Mouse (Mus musculus) heart, embryonic 11.5 days (tissue): Measurements from ENCODE around the gene St3gal2. TPM values are rescaled to one million over a fixed set of nuclear protein-coding genes. Genes with fewer than 3 reads are reported as not detected.
"Not testable (repeated sequence)": the region's sequence is repeated elsewhere in the genome, so short reads cannot be mapped to it uniquely, and the experiment has no call there.

ENCODE experiments used
- ATAC-seq: fragments of 200-750 bp; cut with Nextera tagmentation; replicated peaks from 2 replicates; pipeline ENCODE4 v1.8.0; 2017; ENCODE audit warnings: moderate library complexity; ENCODE audit not compliant: insufficient number of reproducible peaks, low FRiP score, low TSS enrichment
- H3K27ac ChIP-seq: fragments of 300-500 bp; sonication (generic); 2 replicates; pipeline ENCODE4 v1.5.1; 2014; ENCODE audit warnings: mild to moderate bottlenecking, low read depth, low read length
- H3K27me3 ChIP-seq: fragments of 300-500 bp; sonication (generic); 2 replicates; pipeline ENCODE4 v1.6.1; 2014; ENCODE audit warnings: mild to moderate bottlenecking, low read length, mixed read lengths; ENCODE audit not compliant: control insufficient read depth, insufficient read depth
- H3K36me3 ChIP-seq: fragments of 300-500 bp; sonication (generic); 2 replicates; pipeline ENCODE4 v1.6.1; 2014; ENCODE audit warnings: mild to moderate bottlenecking, low read length, moderate library complexity, mixed read lengths; ENCODE audit not compliant: control insufficient read depth, insufficient read depth
- H3K4me1 ChIP-seq: fragments of 300-500 bp; sonication (generic); 2 replicates; pipeline ENCODE4 v1.6.1; 2014; ENCODE audit warnings: low read length; ENCODE audit not compliant: control insufficient read depth, insufficient read depth
- H3K4me2 ChIP-seq: fragments of 300-500 bp; sonication (generic); 2 replicates; pipeline ENCODE4 v1.6.1; 2014; ENCODE audit warnings: mild to moderate bottlenecking, moderate library complexity
- H3K4me3 ChIP-seq: fragments of 300-500 bp; sonication (generic); 2 replicates; pipeline ENCODE4 v1.5.1; 2014; ENCODE audit warnings: low read depth, low read length
- H3K9ac ChIP-seq: fragments of 300-500 bp; sonication (generic); 2 replicates; pipeline ENCODE4 v1.6.1; 2014; ENCODE audit warnings: mild to moderate bottlenecking, low read depth, low read length, moderate library complexity
- H3K9me3 ChIP-seq: fragments of 300-500 bp; sonication (generic); replicated peaks from 2 replicates; pipeline ENCODE4 v1.6.1; 2016; ENCODE audit warnings: low read length; ENCODE audit not compliant: control insufficient read depth
- WGBS: fragments of 180-500 bp; shearing (Covaris S2); extraction: QIAGEN DNeasy Blood & Tissue Kit; methylation state at CpG from one replicate; pipeline ENCODE4 v1.1.7; 2014; ENCODE audit not compliant: insufficient replicate concordance; 5-methylcytosine and 5-hydroxymethylcytosine counted together
- polyA plus RNA-seq: library from polyadenylated mRNA; unstranded; fragments of >200 nt; fragmentation: Nextera tagmentation; extraction: Ambion mirVana; gene quantifications from 2 replicates; pipeline ENCODE4 v1.2.1, GENCODE M21; 2014

The St3gal2 gene
- polyA plus RNA-seq, 1 experiment from 2014 or later: 11.9 TPM

DNA sequence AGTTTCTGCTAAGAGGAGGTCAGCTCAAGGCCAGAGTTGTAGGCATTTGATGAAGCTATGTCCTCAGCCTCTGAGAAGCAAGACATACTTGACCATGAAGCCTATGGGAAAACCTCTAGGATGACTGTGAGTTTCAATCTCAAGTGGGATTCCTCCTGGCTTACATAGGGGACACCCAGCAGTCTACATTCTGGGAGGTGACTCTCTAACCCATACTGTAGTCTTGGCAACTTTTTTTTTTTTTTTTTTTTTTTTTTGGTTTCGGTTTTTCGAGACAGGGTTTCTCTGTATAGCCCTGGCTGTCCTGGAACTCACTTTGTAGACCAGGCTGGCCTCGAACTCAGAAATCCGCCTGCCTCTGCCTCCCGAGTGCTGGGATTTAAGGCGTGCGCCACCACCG is 9.9 kb downstream of the St3gal2 start:
- H3K27me3 ChIP-seq, H3K27ac ChIP-seq, H3K9me3 ChIP-seq, H3K4me3 ChIP-seq, ATAC-seq, H3K4me2 ChIP-seq, H3K36me3 ChIP-seq, H3K9ac ChIP-seq: not testable (repeated sequence)
- WGBS: 94% methylated on average over 6 of the region's 8 CpGs
- H3K4me1 ChIP-seq: peaks cover 41% of the 10 kb centered on the region

DNA sequence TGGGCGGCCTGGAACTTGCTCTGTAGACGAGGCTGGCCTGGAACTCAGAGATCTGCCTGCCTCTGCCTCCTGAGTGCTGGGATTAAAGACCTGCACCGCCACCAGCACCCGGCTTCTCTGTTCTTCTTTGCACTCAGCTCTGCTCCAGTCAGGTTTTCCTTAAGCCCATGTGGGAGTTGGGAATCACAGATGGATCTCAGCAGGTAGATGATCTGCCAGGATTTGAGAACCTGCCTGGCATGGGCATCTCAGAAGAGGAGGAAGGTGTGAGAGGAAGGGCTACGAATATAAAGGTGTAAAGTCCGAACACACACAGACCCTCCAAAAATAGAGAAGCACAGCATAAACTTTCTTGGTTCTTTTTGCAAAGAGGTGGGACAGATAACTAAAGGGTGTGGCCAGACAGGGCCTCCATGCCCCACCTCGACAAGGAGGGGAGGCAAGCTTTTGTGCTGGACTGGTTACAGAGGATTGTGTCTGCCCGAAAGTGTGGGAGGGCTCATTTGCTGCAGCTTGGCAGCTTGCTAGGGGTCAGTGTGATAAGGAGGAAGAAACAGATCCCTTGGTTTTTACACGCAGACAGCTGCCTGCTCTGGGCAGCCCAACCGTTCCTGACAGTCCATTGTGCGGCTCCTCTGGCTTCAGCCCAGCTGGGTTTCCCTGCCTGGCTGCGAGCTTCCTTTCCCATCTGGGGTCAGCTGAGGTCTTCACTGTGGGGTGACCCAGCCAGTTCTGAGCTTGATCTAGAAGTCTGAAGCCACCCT is 11.6 kb downstream of the St3gal2 start:
- H3K36me3 ChIP-seq: no peaks in the 10 kb centered on the region
- peak overlapping the region; percentile 40 for H3K4me2 ChIP-seq
- H3K27me3 ChIP-seq: no peaks in the 10 kb centered on the region
- peak overlapping the region; percentile 41 for H3K27ac ChIP-seq
- H3K4me3 ChIP-seq: no peak overlapping the region
- no peak overlapping the region for H3K9ac ChIP-seq
- peaks cover 38% of the 10 kb centered on the region for H3K4me1 ChIP-seq
- peak; percentile 77 for ATAC-seq
- 44% methylated on average over 12 of the region's 12 CpGs for WGBS
- no peaks in the 10 kb centered on the region for H3K9me3 ChIP-seq

DNA sequence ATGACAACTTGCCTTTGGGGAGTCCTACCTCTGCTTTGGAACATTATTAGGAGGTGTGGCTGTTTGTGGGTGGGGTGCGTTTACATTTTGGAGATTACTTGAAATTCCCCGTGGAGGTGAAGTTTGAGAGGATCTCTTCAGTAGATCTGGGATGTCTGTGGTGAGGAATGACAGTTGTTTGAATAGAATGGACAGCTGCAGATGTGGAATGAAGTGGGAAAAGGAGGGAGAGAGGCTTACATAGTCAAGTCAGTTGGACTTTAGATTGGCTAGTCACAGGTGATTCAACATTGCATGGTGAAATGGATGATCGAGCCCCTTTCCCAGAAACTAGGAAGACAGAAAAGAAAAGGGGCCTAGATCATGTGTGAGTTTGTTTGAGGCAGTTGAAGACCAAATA is 12.7 kb downstream of the St3gal2 start:
- peak overlapping the region; percentile 40 for H3K4me2 ChIP-seq
- no peaks in the 10 kb centered on the region for H3K27me3 ChIP-seq
- no peak overlapping the region for H3K4me3 ChIP-seq
- H3K36me3 ChIP-seq: no peaks in the 10 kb centered on the region
- no peaks in the 10 kb centered on the region for H3K9me3 ChIP-seq
- ATAC-seq: no peak
- WGBS: 68% methylated on average over 3 of the region's 3 CpGs
- H3K27ac ChIP-seq: no peak overlapping the region
- peaks cover 32% of the 10 kb centered on the region for H3K4me1 ChIP-seq
- no peak overlapping the region for H3K9ac ChIP-seq

DNA sequence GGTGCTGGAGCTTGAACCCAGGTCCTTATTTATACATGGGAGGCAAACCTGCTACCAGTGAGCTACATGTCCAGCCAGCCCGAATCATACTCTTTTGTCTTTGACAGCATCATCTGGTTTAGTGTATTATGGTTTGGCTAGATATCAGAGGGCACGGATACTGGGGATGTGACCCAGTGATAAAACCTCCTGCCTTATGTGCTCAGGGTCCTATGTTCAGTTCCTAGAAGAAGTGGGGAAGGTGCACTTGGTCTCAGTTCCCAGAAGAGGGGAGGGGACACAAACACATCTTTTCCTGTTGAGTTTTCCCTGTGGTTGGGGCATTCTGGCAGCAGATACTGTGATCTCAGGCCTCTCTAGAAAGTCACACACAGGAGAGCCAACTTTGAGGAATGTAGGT is 13.6 kb downstream of the St3gal2 start:
- 75% methylated on average over 2 of the region's 2 CpGs for WGBS
- H3K4me3 ChIP-seq: no peak overlapping the region
- H3K27ac ChIP-seq: no peak overlapping the region
- no peak overlapping the region for H3K4me2 ChIP-seq
- H3K9ac ChIP-seq: no peak overlapping the region; the same call in 1 of the 2 replicates
- no peak for ATAC-seq
- H3K36me3 ChIP-seq: no peaks in the 10 kb centered on the region
- H3K9me3 ChIP-seq: no peaks in the 10 kb centered on the region
- no peaks in the 10 kb centered on the region for H3K27me3 ChIP-seq
- H3K4me1 ChIP-seq: peaks cover 30% of the 10 kb centered on the region

DNA sequence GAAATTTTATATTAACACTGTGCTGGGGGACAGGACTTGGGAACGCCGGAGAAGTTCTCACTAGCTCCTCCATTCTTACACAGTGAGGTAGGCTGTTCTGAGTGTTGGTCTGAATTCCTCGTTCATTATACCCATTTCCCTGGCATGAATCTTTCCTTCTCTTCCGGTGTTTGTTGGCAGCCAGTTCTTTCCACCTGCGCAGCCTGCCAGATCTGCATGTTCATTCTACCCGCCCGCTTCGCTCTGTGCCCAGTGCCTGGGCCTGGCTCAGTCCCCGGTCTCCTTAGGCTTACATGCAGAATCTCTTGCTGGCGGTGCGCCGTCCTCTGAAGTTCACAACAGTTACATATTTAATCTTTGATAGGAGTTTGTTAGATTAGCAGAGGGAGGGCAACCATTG is 16.5 kb downstream of the St3gal2 start:
- no peak overlapping the region for H3K4me2 ChIP-seq
- ATAC-seq: no peak
- H3K27ac ChIP-seq: no peak overlapping the region
- H3K36me3 ChIP-seq: no peaks in the 10 kb centered on the region
- peaks cover 31% of the 10 kb centered on the region for H3K4me1 ChIP-seq
- no peak overlapping the region for H3K9ac ChIP-seq
- no peak overlapping the region for H3K4me3 ChIP-seq
- H3K9me3 ChIP-seq: no peaks in the 10 kb centered on the region
- 91% methylated on average over 12 of the region's 12 CpGs for WGBS
- H3K27me3 ChIP-seq: no peaks in the 10 kb centered on the region

DNA sequence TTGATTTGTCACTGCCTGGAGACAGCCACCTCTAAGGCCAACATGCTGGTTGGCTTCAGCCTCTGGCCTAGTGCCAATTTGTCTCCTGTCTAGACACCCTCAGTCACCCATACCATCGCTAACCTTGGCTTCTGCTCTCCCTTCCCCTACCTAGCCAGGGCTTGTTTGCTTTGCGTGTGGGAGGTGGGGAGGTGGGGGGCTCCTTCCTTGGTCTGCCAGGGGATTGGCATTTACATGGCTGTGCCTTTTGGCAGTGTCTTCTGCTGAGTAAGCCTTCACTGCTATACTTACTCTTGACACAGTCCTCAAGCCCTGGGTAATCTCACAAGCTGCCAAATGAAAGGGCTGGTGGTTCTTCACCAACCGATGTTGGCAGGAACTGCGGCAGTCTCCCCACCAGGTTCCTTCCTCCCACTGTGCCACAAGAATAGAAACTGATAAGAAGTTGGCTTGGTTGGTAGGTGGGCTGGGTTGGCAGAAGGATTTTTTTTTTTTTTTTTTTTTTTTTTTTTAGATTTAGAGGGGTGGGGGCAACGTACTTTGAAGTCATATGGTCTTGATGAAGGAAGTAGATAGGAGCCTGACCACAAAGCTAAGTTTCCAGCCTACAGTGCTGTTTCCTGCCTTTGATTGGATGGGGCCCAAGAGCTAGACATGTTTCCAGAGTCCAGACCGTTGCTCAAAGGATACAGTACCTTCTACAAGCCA is 19.3 kb downstream of the St3gal2 start:
- peak overlapping the region; percentile 60 for H3K27ac ChIP-seq

DNA sequence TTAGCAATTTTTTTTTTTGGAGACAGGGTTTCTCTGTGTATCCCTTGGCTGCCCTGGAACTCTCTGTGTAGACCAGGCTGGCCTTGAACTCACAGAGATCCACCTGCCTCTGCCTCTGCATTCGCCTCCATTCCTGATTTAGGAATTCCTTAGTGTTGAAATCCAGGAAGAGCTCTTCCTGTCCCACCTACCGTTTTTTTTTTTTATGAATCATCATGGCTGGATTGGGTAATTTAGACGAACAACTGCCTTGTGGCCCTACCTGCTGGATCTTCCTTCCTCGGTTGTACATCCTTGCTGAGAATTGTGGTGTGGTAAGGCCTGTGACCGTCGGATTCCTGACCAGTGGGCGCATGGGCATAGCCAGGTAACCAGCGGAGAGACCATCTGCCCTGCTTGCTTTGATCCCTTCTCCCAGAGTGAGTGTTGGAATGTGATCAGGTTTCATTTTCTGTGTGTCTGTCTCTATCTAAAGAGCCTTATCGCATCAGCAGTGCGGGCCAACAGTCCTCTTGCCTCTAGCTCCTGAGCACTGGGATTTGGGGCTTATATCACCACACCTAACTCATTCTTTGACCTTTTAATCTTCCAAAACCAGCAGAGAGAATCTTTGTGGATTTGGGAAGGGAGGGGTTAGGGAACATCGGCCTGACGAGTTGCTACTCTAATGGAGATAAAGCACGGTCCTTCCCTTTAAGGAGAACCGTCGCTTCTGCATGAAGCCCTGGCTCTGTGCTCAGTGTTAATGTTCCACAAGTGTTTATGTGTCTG is 21.1 kb downstream of the St3gal2 start:
- Histone ChIP-seq H3K27me3 (no peaks in the 10 kb centered on the region), H3K4me3 (no peak overlapping the region), H3K27ac (peak overlapping the region; percentile 80), H3K36me3 (no peaks in the 10 kb centered on the region), H3K4me1 (peaks cover 42% of the 10 kb centered on the region), H3K9ac (no peak overlapping the region), H3K9me3 (no peaks in the 10 kb centered on the region), H3K4me2 (peak overlapping the region; percentile 9)
- WGBS: 57% methylated on average over 15 of the region's 15 CpGs
- ATAC-seq: no peak

More for the DNA sequence above, 19.3 kb downstream of the St3gal2 start:
- Histone ChIP-seq H3K9ac (no peak overlapping the region), H3K27me3 (no peaks in the 10 kb centered on the region), H3K9me3 (no peaks in the 10 kb centered on the region), H3K4me3 (no peak overlapping the region), H3K4me1 (peaks cover 33% of the 10 kb centered on the region), H3K4me2 (0 out of 2 replicates have a peak overlapping the region, but pooled peaks have one; percentile 6), H3K36me3 (no peaks in the 10 kb centered on the region)
- 39% methylated on average over 6 of the region's 6 CpGs for WGBS
- 0 out of 2 replicates have a peak, but pooled peaks have one; percentile 31 for ATAC-seq

DNA sequence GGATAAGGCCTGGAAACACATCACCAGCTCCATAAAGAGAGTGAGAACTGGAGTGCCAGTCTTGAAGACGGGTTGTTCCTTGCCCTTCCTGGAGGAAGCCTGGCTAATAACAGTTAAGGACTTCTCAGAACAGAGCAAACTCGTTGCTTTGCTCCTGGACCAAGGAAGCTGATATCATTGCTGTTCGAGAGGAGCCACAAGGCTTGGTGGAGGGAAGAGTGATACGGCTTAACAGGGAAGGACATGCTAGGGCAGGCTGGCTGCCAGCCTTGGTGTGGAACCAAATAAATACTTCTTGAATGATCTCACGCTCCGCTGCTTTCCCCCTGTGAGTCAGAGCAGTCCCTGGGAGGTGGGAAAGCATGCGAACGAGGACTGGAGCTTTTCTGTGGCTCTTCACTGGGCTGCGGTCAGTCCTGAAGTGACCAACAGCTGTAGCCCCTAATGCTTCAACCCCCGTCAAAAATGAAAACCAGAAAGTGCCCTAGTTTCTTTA is 21.8 kb downstream of the St3gal2 start:
- WGBS: 34% methylated on average over 10 of the region's 10 CpGs
- Histone ChIP-seq H3K4me2 (peak overlapping the region; percentile 14; the same call in 1 of the 2 replicates), H3K9me3 (no peaks in the 10 kb centered on the region), H3K4me3 (no peak overlapping the region), H3K9ac (no peak overlapping the region), H3K36me3 (no peaks in the 10 kb centered on the region), H3K27me3 (no peaks in the 10 kb centered on the region), H3K27ac (peak overlapping the region; percentile 80), H3K4me1 (peaks cover 42% of the 10 kb centered on the region)
- 0 out of 2 replicates have a peak, but pooled peaks have one; percentile 57 for ATAC-seq
